ENCODE assay signal across 8 mouse cellular contexts in the genomic region with DNA sequence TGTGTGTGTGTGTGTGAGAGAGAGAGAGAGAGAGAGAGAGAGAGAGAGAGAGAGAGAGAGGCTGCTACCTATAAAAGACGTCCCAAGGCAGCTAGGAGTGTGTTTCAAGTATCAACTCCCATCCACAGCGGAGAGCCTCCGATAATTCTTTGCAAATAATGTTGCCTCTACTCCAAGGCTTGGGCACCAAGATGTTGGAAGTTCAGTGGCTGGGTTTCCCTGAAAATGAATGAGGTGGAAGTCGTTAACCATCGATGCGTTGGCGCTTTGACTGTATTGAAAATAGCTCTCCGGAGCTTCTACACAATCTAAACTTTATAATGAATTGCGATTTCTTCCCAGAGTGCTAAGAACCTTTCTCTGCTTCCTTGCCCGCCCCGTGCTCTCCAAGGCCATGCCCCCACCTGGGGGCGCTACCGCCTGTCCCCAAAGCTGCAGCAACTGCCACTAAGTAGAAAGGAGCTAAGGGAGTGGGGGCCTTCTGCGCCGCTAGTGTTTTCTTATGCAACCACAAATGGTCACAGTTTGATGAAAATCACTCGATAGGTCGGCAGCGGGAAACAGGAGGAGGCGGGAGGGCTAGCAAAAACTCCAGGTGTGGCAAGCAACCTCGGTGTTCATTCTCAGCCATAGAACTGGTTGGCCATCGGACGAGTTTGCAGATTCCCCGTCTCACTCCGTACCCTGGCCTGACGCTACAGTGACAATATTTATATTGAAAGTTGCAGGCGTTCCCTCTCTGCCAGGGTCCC. TPM values are rescaled to one million over a fixed set of nuclear protein-coding genes. Genes with fewer than 3 reads are reported as not detected.
DNase-seq lines count a peak whose midpoint lies in the region; ATAC-seq and TF ChIP-seq lines count a peak whose summit lies in the region.

No protein-coding gene starts in this region.

- no peak for TF ChIP-seq POLR2A in cortical plate, adult 2 months (IDR thresholded peaks at IDR 0.05; ENCODE audit: extremely low read depth, insufficient read depth, low read length)

- H3K4me3 ChIP-seq in layer of hippocampus, adult 2 months: peak overlapping the region; percentile 48
- H3K4me3 ChIP-seq in cortical plate, adult 2 months (ENCODE audit: insufficient read depth, low read length): peak overlapping the region; percentile 31
- peak overlapping the region; percentile 58 for H3K4me3 ChIP-seq in forebrain, embryonic 12.5 days (replicated peaks)
- H3K4me3 ChIP-seq in liver, embryonic 12.5 days: peak overlapping the region; percentile 32
- H3K4me3 ChIP-seq in stomach, postnatal 0 days (ENCODE audit: low read depth, low read length): peak overlapping the region; percentile 17

- H3K4me1 ChIP-seq in cortical plate, adult 2 months (ENCODE audit: control insufficient read depth, insufficient read depth, low read length): no peaks in the 10 kb centered on the region
- peaks cover 73% of the 10 kb centered on the region for H3K4me1 ChIP-seq in forebrain, embryonic 12.5 days
- H3K4me1 ChIP-seq in liver, embryonic 12.5 days: peaks cover 16% of the 10 kb centered on the region
- H3K4me1 ChIP-seq in stomach, postnatal 0 days (replicated peaks; ENCODE audit: control insufficient read depth, insufficient read depth): no peaks in the 10 kb centered on the region

- no peak for ATAC-seq in forebrain, embryonic 12.5 days (ENCODE audit: low FRiP score)
- ATAC-seq in liver, embryonic 12.5 days: no peak
- no peak for ATAC-seq in stomach, postnatal 0 days (ENCODE audit: low FRiP score, low TSS enrichment)

- WGBS in forebrain, embryonic 12.5 days: under 1% methylated on average over 26 of the region's 26 CpGs
- WGBS in liver, embryonic 12.5 days (ENCODE audit: insufficient replicate concordance): 3% methylated on average over 26 of the region's 26 CpGs
- WGBS in stomach, postnatal 0 days: 3% methylated on average over 26 of the region's 26 CpGs

- H3K4me2 ChIP-seq in forebrain, embryonic 12.5 days: peak overlapping the region; percentile 65
- H3K4me2 ChIP-seq in liver, embryonic 12.5 days: peak overlapping the region; percentile 49
- peak overlapping the region; percentile 34 for H3K4me2 ChIP-seq in stomach, postnatal 0 days (replicated peaks; ENCODE audit: low read depth)

- H3K9me3 ChIP-seq in forebrain, embryonic 12.5 days: no peaks in the 10 kb centered on the region
- no peaks in the 10 kb centered on the region for H3K9me3 ChIP-seq in liver, embryonic 12.5 days (replicated peaks)
- H3K9me3 ChIP-seq in stomach, postnatal 0 days (ENCODE audit: control insufficient read depth, low read length): no peaks in the 10 kb centered on the region

- H3K27me3 ChIP-seq in forebrain, embryonic 12.5 days: peaks cover 97% of the 10 kb centered on the region
- H3K27me3 ChIP-seq in liver, embryonic 12.5 days (replicated peaks): peaks cover 100% of the 10 kb centered on the region
- H3K27me3 ChIP-seq in stomach, postnatal 0 days (ENCODE audit: control insufficient read depth, insufficient read depth, low read length): peaks cover 66% of the 10 kb centered on the region

- TF ChIP-seq CTCF in layer of hippocampus, adult 2 months (conservative IDR thresholded peaks at IDR 0.05): peak; percentile 69
- 0 out of 2 replicates have a peak, but pooled peaks have one; percentile 4 for TF ChIP-seq CTCF in cortical plate, adult 2 months (IDR thresholded peaks at IDR 0.05; ENCODE audit: extremely low read depth, insufficient read depth, low read length)
- peak; percentile 48 for TF ChIP-seq CTCF in stomach, postnatal 0 days (IDR thresholded peaks at IDR 0.05; ENCODE audit: low read depth)

- H3K36me3 ChIP-seq in forebrain, embryonic 12.5 days (replicated peaks): 0 out of 2 replicates have a peak, but pooled peaks cover 7% of the 10 kb centered on the region
- no peaks in the 10 kb centered on the region for H3K36me3 ChIP-seq in liver, embryonic 12.5 days
- no peaks in the 10 kb centered on the region for H3K36me3 ChIP-seq in stomach, postnatal 0 days (ENCODE audit: control insufficient read depth, insufficient read depth, low read length)

- TF ChIP-seq EP300 in stomach, postnatal 0 days (optimal IDR thresholded peaks at IDR 0.05): no peak

- peak overlapping the region; percentile 50; the same call in 1 of the 2 replicates for H3K27ac ChIP-seq in layer of hippocampus, adult 2 months
- peak overlapping the region; percentile 24; the same call in 1 of the 2 replicates for H3K27ac ChIP-seq in cortical plate, adult 2 months (ENCODE audit: insufficient read depth, low read length)
- peak overlapping the region; percentile 60 for H3K27ac ChIP-seq in forebrain, embryonic 12.5 days
- no peak overlapping the region for H3K27ac ChIP-seq in liver, embryonic 12.5 days
- H3K27ac ChIP-seq in stomach, postnatal 0 days (replicated peaks): no peak overlapping the region

- peak in 1 of 2 experiments; percentile 52 for DNase-seq in layer of hippocampus, adult 2 months (ENCODE audit: low spot score in 2 of 2)
- no peak for DNase-seq in layer of hippocampus, postnatal 36 days
- peak; percentile 29 for DNase-seq in stomach, postnatal 0 days (ENCODE audit: low spot score)
- no peak for DNase-seq in urinary bladder, postnatal 14 days (ENCODE audit: low spot score)
- DNase-seq in spleen, adult 18-20 months: no peak

- peak overlapping the region; percentile 74; the same call in 1 of the 2 replicates for H3K9ac ChIP-seq in forebrain, embryonic 12.5 days
- no peak overlapping the region for H3K9ac ChIP-seq in liver, embryonic 12.5 days
- H3K9ac ChIP-seq in stomach, postnatal 0 days (ENCODE audit: low read length): no peak overlapping the region

RNA-seq across cellular contexts. Expression of a gene that starts 0.6 kb away (rescaled TPM):
- total RNA-seq in layer of hippocampus, adult 2 months (2021): 10 to 100 TPM; 25.2 to 27.1 TPM
- 10 to 100 TPM; 29.1 to 33.7 TPM for total RNA-seq in layer of hippocampus, postnatal 36 days (2021)
- polyA plus RNA-seq in cortical plate, adult 2 months (2012; rRNA removed): 32.9 and 37.9 TPM in 2 replicates
- 20.8 and 28.1 TPM in 2 replicates for polyA plus RNA-seq in forebrain, embryonic 12.5 days (2016; fragmentation: Nextera tagmentation; extraction: Ambion mirVana)
- polyA plus RNA-seq in liver, embryonic 12.5 days (2016; fragmentation: Nextera tagmentation; extraction: Ambion mirVana): not detected in 2 replicates
- polyA plus RNA-seq in stomach, postnatal 0 days (2015; fragmentation: Nextera tagmentation; extraction: Ambion mirVana): not detected in 2 replicates

RNA-seq across cellular contexts. Expression of a gene that starts 44.9 kb away (rescaled TPM):
- total RNA-seq in layer of hippocampus, adult 2 months (2021): 100 to 1,000 TPM in 1 of 2 experiments, 10 to 100 TPM in 1; 95.9 to 105 TPM
- total RNA-seq in layer of hippocampus, postnatal 36 days (2021): 100 to 1,000 TPM; 128 to 134 TPM
- polyA plus RNA-seq in cortical plate, adult 2 months (2012; rRNA removed): 202 and 230 TPM in 2 replicates
- polyA plus RNA-seq in forebrain, embryonic 12.5 days (2016; fragmentation: Nextera tagmentation; extraction: Ambion mirVana): 9.9 and 11.8 TPM in 2 replicates
- not detected in 2 replicates for polyA plus RNA-seq in liver, embryonic 12.5 days (2016; fragmentation: Nextera tagmentation; extraction: Ambion mirVana)
- polyA plus RNA-seq in stomach, postnatal 0 days (2015; fragmentation: Nextera tagmentation; extraction: Ambion mirVana): 0.04 and 0.06 TPM in 2 replicates

Comparison
In these comparisons a context has a peak if more than half of its experiments do, and no peak if none do; other contexts are left out.
1. H3K27ac ChIP-seq: peak in layer of hippocampus, adult 2 months (single experiment), cortical plate, adult 2 months (single experiment) and forebrain, embryonic 12.5 days (single experiment); none in liver, embryonic 12.5 days (single experiment) and stomach, postnatal 0 days (single experiment).
2. CTCF ChIP-seq: peak in every context shown above with its lines; median percentile 69 in layer of hippocampus, adult 2 months; 48 in stomach, postnatal 0 days; 4 in cortical plate, adult 2 months.
3. RNA of a gene that starts 0.6 kb away (polyA plus RNA-seq): 32.9 to 37.9 TPM in cortical plate, adult 2 months and 20.8 to 28.1 TPM in forebrain, embryonic 12.5 days; not detected in liver, embryonic 12.5 days and not detected in stomach, postnatal 0 days; every median in the first group is over 10 times any median in the second.
4. RNA of a gene that starts 44.9 kb away (polyA plus RNA-seq): 202 to 230 TPM in cortical plate, adult 2 months; 9.9 to 11.8 TPM in forebrain, embryonic 12.5 days, 0.04 to 0.06 TPM in stomach, postnatal 0 days and not detected in liver, embryonic 12.5 days; every median in the first group is over 10 times any median in the second.
5. Peak in every context shown above with its lines, with median percentiles within 50 percentile points of each other: H3K4me3 ChIP-seq and H3K4me2 ChIP-seq.